Mouse (Mus musculus): ENCODE measurements around the gene Nedd9. TPM values are rescaled to one million over a fixed set of nuclear protein-coding genes. Genes with fewer than 3 reads are reported as not detected.

The Nedd9 gene
- polyA plus RNA-seq, 1 experiment from 2014 or later, result 12.9 TPM

GRCm38 (mm10) chr13:41324631-41325030, 162.5 kb downstream of the Nedd9 start:
- H3K27ac ChIP-seq (replicated peaks; ENCODE audit: low read depth, low read length), result no peak overlapping the region
- no peaks in the 10 kb centered on the region for H3K27me3 ChIP-seq (ENCODE audit: control insufficient read depth, insufficient read depth, low read length)
- DNase-seq (ENCODE audit: low spot score) (no peak), ATAC-seq (ENCODE audit: insufficient number of reproducible peaks, low FRiP score, low TSS enrichment, low read depth) (no peak)
- H3K9me3 ChIP-seq (ENCODE audit: control insufficient read depth, low read length), result no peaks in the 10 kb centered on the region
- no peak overlapping the region for H3K4me3 ChIP-seq (ENCODE audit: low read depth, low read length)
- no peak overlapping the region for H3K9ac ChIP-seq (ENCODE audit: low read length)
- WGBS, result 90% methylated on average over 4 of the region's 4 CpGs
- no peaks in the 10 kb centered on the region for H3K4me1 ChIP-seq (ENCODE audit: control insufficient read depth, insufficient read depth, low read length)
- no peak overlapping the region for H3K4me2 ChIP-seq (ENCODE audit: low read depth, severe bottlenecking)
- no peaks in the 10 kb centered on the region for H3K36me3 ChIP-seq (ENCODE audit: control insufficient read depth, insufficient read depth, low read length)

- H3K4me3 ChIP-seq (ENCODE audit: low read depth, low read length), result no peak overlapping the region
- H3K27ac ChIP-seq (replicated peaks; ENCODE audit: low read depth, low read length), result no peak overlapping the region
- no peaks in the 10 kb centered on the region for H3K36me3 ChIP-seq (ENCODE audit: control insufficient read depth, insufficient read depth, low read length)
- WGBS, result 82% methylated on average over 3 of the region's 3 CpGs
- no peak overlapping the region for H3K9ac ChIP-seq (ENCODE audit: low read length)
- H3K27me3 ChIP-seq (ENCODE audit: control insufficient read depth, insufficient read depth, low read length), result no peaks in the 10 kb centered on the region
- no peaks in the 10 kb centered on the region for H3K4me1 ChIP-seq (ENCODE audit: control insufficient read depth, insufficient read depth, low read length)
- H3K9me3 ChIP-seq (ENCODE audit: control insufficient read depth, low read length), result no peaks in the 10 kb centered on the region
- DNase-seq (ENCODE audit: low spot score), result no peak
- no peak overlapping the region for H3K4me2 ChIP-seq (ENCODE audit: low read depth, severe bottlenecking)
- ATAC-seq (ENCODE audit: insufficient number of reproducible peaks, low FRiP score, low TSS enrichment, low read depth), result no peak
These were observed 165.7 kb downstream of the Nedd9 start for GRCm38 (mm10) chr13:41321433-41321832.

GRCm38 (mm10) chr13:41320749-41321148, 166.4 kb downstream of the Nedd9 start:
- no peak overlapping the region for H3K27ac ChIP-seq (replicated peaks; ENCODE audit: low read depth, low read length)
- 90% methylated on average over 5 of the region's 5 CpGs for WGBS

GRCm38 (mm10) chr13:41302716-41303115, 184.4 kb downstream of the Nedd9 start:
- no peaks in the 10 kb centered on the region for H3K9me3 ChIP-seq (ENCODE audit: control insufficient read depth, low read length)
- no peaks in the 10 kb centered on the region for H3K36me3 ChIP-seq (ENCODE audit: control insufficient read depth, insufficient read depth, low read length)
- no peak overlapping the region for H3K4me3 ChIP-seq (ENCODE audit: low read depth, low read length)
- no peaks in the 10 kb centered on the region for H3K27me3 ChIP-seq (ENCODE audit: control insufficient read depth, insufficient read depth, low read length)
- H3K9ac ChIP-seq (ENCODE audit: low read length), result no peak overlapping the region
- no peak overlapping the region for H3K4me2 ChIP-seq (ENCODE audit: low read depth, severe bottlenecking)
- no peaks in the 10 kb centered on the region for H3K4me1 ChIP-seq (ENCODE audit: control insufficient read depth, insufficient read depth, low read length)
- DNase-seq (ENCODE audit: low spot score), result peak; percentile 81
- WGBS, result 61% methylated on average over 10 of the region's 10 CpGs
- no peak overlapping the region for H3K27ac ChIP-seq (replicated peaks; ENCODE audit: low read depth, low read length)
- no peak for ATAC-seq (ENCODE audit: insufficient number of reproducible peaks, low FRiP score, low TSS enrichment, low read depth)

More at GRCm38 (mm10) chr13:41320749-41321148, 166.4 kb downstream of the Nedd9 start:
- ATAC-seq (ENCODE audit: insufficient number of reproducible peaks, low FRiP score, low TSS enrichment, low read depth) (no peak), DNase-seq (ENCODE audit: low spot score) (no peak)
- Histone ChIP-seq H3K27me3 (ENCODE audit: control insufficient read depth, insufficient read depth, low read length) (no peaks in the 10 kb centered on the region), H3K36me3 (ENCODE audit: control insufficient read depth, insufficient read depth, low read length) (no peaks in the 10 kb centered on the region), H3K9ac (ENCODE audit: low read length) (no peak overlapping the region), H3K4me2 (ENCODE audit: low read depth, severe bottlenecking) (no peak overlapping the region), H3K4me3 (ENCODE audit: low read depth, low read length) (no peak overlapping the region), H3K9me3 (ENCODE audit: control insufficient read depth, low read length) (no peaks in the 10 kb centered on the region), H3K4me1 (ENCODE audit: control insufficient read depth, insufficient read depth, low read length) (no peaks in the 10 kb centered on the region)

GRCm38 (mm10) chr13:41300037-41300436, 187.1 kb downstream of the Nedd9 start:
- Histone ChIP-seq H3K27me3 (ENCODE audit: control insufficient read depth, insufficient read depth, low read length) (no peaks in the 10 kb centered on the region), H3K36me3 (ENCODE audit: control insufficient read depth, insufficient read depth, low read length) (no peaks in the 10 kb centered on the region), H3K27ac (replicated peaks; ENCODE audit: low read depth, low read length) (no peak overlapping the region), H3K4me3 (ENCODE audit: low read depth, low read length) (no peak overlapping the region), H3K4me1 (ENCODE audit: control insufficient read depth, insufficient read depth, low read length) (no peaks in the 10 kb centered on the region), H3K9ac (ENCODE audit: low read length) (no peak overlapping the region), H3K9me3 (ENCODE audit: control insufficient read depth, low read length) (no peaks in the 10 kb centered on the region), H3K4me2 (ENCODE audit: low read depth, severe bottlenecking) (no peak overlapping the region)
- ATAC-seq (ENCODE audit: insufficient number of reproducible peaks, low FRiP score, low TSS enrichment, low read depth) (no peak), DNase-seq (ENCODE audit: low spot score) (no peak)
- 63% methylated on average over 4 of the region's 4 CpGs for WGBS

GRCm38 (mm10) chr13:41298996-41299395, 188.2 kb downstream of the Nedd9 start:
- WGBS, result 32% methylated on average over 5 of the region's 5 CpGs
- no peak for DNase-seq (ENCODE audit: low spot score)
- Histone ChIP-seq H3K27ac (replicated peaks; ENCODE audit: low read depth, low read length) (no peak overlapping the region), H3K9ac (ENCODE audit: low read length) (no peak overlapping the region), H3K9me3 (ENCODE audit: control insufficient read depth, low read length) (no peaks in the 10 kb centered on the region), H3K36me3 (ENCODE audit: control insufficient read depth, insufficient read depth, low read length) (no peaks in the 10 kb centered on the region), H3K27me3 (ENCODE audit: control insufficient read depth, insufficient read depth, low read length) (no peaks in the 10 kb centered on the region), H3K4me3 (ENCODE audit: low read depth, low read length) (no peak overlapping the region), H3K4me2 (ENCODE audit: low read depth, severe bottlenecking) (no peak overlapping the region), H3K4me1 (ENCODE audit: control insufficient read depth, insufficient read depth, low read length) (no peaks in the 10 kb centered on the region)
- ATAC-seq (ENCODE audit: insufficient number of reproducible peaks, low FRiP score, low TSS enrichment, low read depth), result no peak

GRCm38 (mm10) chr13:41298533-41298932, 188.6 kb downstream of the Nedd9 start:
- Histone ChIP-seq H3K4me3 (ENCODE audit: low read depth, low read length) (no peak overlapping the region), H3K36me3 (ENCODE audit: control insufficient read depth, insufficient read depth, low read length) (no peaks in the 10 kb centered on the region), H3K9me3 (ENCODE audit: control insufficient read depth, low read length) (no peaks in the 10 kb centered on the region), H3K4me1 (ENCODE audit: control insufficient read depth, insufficient read depth, low read length) (no peaks in the 10 kb centered on the region), H3K27ac (replicated peaks; ENCODE audit: low read depth, low read length) (no peak overlapping the region), H3K4me2 (ENCODE audit: low read depth, severe bottlenecking) (no peak overlapping the region), H3K9ac (ENCODE audit: low read length) (no peak overlapping the region), H3K27me3 (ENCODE audit: control insufficient read depth, insufficient read depth, low read length) (no peaks in the 10 kb centered on the region)
- 40% methylated on average over 2 of the region's 2 CpGs for WGBS
- ATAC-seq (ENCODE audit: insufficient number of reproducible peaks, low FRiP score, low TSS enrichment, low read depth) (no peak), DNase-seq (ENCODE audit: low spot score) (no peak)

- 89% methylated on average over 10 of the region's 10 CpGs for WGBS
- no peak overlapping the region for H3K4me2 ChIP-seq (ENCODE audit: low read depth, severe bottlenecking)
- DNase-seq (ENCODE audit: low spot score), result no peak
- ATAC-seq (ENCODE audit: insufficient number of reproducible peaks, low FRiP score, low TSS enrichment, low read depth), result no peak
- no peaks in the 10 kb centered on the region for H3K27me3 ChIP-seq (ENCODE audit: control insufficient read depth, insufficient read depth, low read length)
- no peak overlapping the region for H3K27ac ChIP-seq (replicated peaks; ENCODE audit: low read depth, low read length)
- H3K9ac ChIP-seq (ENCODE audit: low read length), result no peak overlapping the region
- H3K36me3 ChIP-seq (ENCODE audit: control insufficient read depth, insufficient read depth, low read length), result no peaks in the 10 kb centered on the region
- H3K9me3 ChIP-seq (ENCODE audit: control insufficient read depth, low read length), result no peaks in the 10 kb centered on the region
- H3K4me1 ChIP-seq (ENCODE audit: control insufficient read depth, insufficient read depth, low read length), result no peaks in the 10 kb centered on the region
- H3K4me3 ChIP-seq (ENCODE audit: low read depth, low read length), result no peak overlapping the region
These were observed 190.8 kb downstream of the Nedd9 start for GRCm38 (mm10) chr13:41296396-41296795.

- H3K4me3 ChIP-seq (ENCODE audit: low read depth, low read length), result no peak overlapping the region
- 78% methylated on average over 6 of the region's 6 CpGs for WGBS
- H3K36me3 ChIP-seq (ENCODE audit: control insufficient read depth, insufficient read depth, low read length), result no peaks in the 10 kb centered on the region
- no peaks in the 10 kb centered on the region for H3K9me3 ChIP-seq (ENCODE audit: control insufficient read depth, low read length)
- no peak for ATAC-seq (ENCODE audit: insufficient number of reproducible peaks, low FRiP score, low TSS enrichment, low read depth)
- H3K4me2 ChIP-seq (ENCODE audit: low read depth, severe bottlenecking), result no peak overlapping the region
- H3K27ac ChIP-seq (replicated peaks; ENCODE audit: low read depth, low read length), result no peak overlapping the region
- no peaks in the 10 kb centered on the region for H3K4me1 ChIP-seq (ENCODE audit: control insufficient read depth, insufficient read depth, low read length)
- no peak overlapping the region for H3K9ac ChIP-seq (ENCODE audit: low read length)
- no peaks in the 10 kb centered on the region for H3K27me3 ChIP-seq (ENCODE audit: control insufficient read depth, insufficient read depth, low read length)
- DNase-seq (ENCODE audit: low spot score), result no peak
These were observed 191.3 kb downstream of the Nedd9 start for GRCm38 (mm10) chr13:41295886-41296285.
